Mouse (Mus musculus) brown adipose tissue, adult 24 weeks (tissue): Measurements from ENCODE around the gene Gm42791. TPM values are rescaled to one million over a fixed set of nuclear protein-coding genes. Genes with fewer than 3 reads are reported as not detected.

Experiments used
- H3K27ac ChIP-seq: fragments of 200-500 bp; replicated peaks from 2 replicates; pipeline ENCODE4 v1.5.1; 2012; ENCODE audit warnings: low read depth, mild to moderate bottlenecking, low read length
- H3K4me1 ChIP-seq: fragments of 200-500 bp; 2 replicates; pipeline ENCODE4 v1.6.1; 2012; ENCODE audit warnings: low read length, mixed read lengths; ENCODE audit not compliant: control insufficient read depth, insufficient read depth, insufficient read length
- H3K4me3 ChIP-seq: fragments of 200-500 bp; 2 replicates; pipeline ENCODE4 v1.5.1; 2012; ENCODE audit warnings: low read depth, mild to moderate bottlenecking, low read length, moderate library complexity; ENCODE audit not compliant: insufficient read depth
- polyA plus RNA-seq: library from polyadenylated mRNA; stranded (reverse); fragments of >200 nt; gene quantifications from 2 replicates; pipeline ENCODE4 v1.2.4, GENCODE M21; 2012; ENCODE audit not compliant: missing spikeins, insufficient read depth, insufficient read length

The Gm42791 gene
- polyA plus RNA-seq, 1 experiment, result not detected

GRCm38 (mm10) chr5:148999802-149000201, 4.9 kb upstream of the Gm42791 start:
- Histone ChIP-seq H3K4me3 (no peak overlapping the region), H3K4me1 (peaks cover 2% of the 10 kb centered on the region; the same call in 1 of the 2 replicates), H3K27ac (peak overlapping the region; percentile 72)

- Histone ChIP-seq H3K4me3 (no peak overlapping the region), H3K27ac (no peak overlapping the region)
These were observed 3.6 kb upstream of the Gm42791 start for GRCm38 (mm10) chr5:148998512-148998911.

GRCm38 (mm10) chr5:148996709-148997037, 1.7 kb upstream of the Gm42791 start:
- H3K4me1 ChIP-seq, result peaks cover 5% of the 10 kb centered on the region
- no peak overlapping the region for H3K4me3 ChIP-seq
- no peak overlapping the region for H3K27ac ChIP-seq

More at GRCm38 (mm10) chr5:148998512-148998911, 3.6 kb upstream of the Gm42791 start:
- peaks cover 5% of the 10 kb centered on the region for H3K4me1 ChIP-seq

- peak overlapping the region; percentile 20; the same call in 1 of the 2 replicates for H3K27ac ChIP-seq
- peaks cover 5% of the 10 kb centered on the region for H3K4me1 ChIP-seq
- H3K4me3 ChIP-seq, result peak overlapping the region; percentile 27; the same call in 1 of the 2 replicates
These were observed 1.2 kb upstream of the Gm42791 start for GRCm38 (mm10) chr5:148995962-148996708.

GRCm38 (mm10) chr5:148994311-148994705, 639 bp downstream of the Gm42791 start:
- Histone ChIP-seq H3K4me3 (peak overlapping the region; percentile 68), H3K4me1 (peaks cover 8% of the 10 kb centered on the region), H3K27ac (peak overlapping the region; percentile 84)

- Histone ChIP-seq H3K27ac (no peak overlapping the region), H3K4me1 (peaks cover 8% of the 10 kb centered on the region), H3K4me3 (no peak overlapping the region)
These were observed 2.3 kb downstream of the Gm42791 start for GRCm38 (mm10) chr5:148992598-148992997.

- Histone ChIP-seq H3K4me3 (no peak overlapping the region), H3K4me1 (peaks cover 5% of the 10 kb centered on the region), H3K27ac (peak overlapping the region; percentile 28)
These were observed 4.0 kb downstream of the Gm42791 start for GRCm38 (mm10) chr5:148990891-148991311.

- H3K4me1 ChIP-seq, result peaks cover 5% of the 10 kb centered on the region
- H3K27ac ChIP-seq, result no peak overlapping the region
- H3K4me3 ChIP-seq, result no peak overlapping the region
These were observed 5.5 kb downstream of the Gm42791 start for GRCm38 (mm10) chr5:148989480-148989879.

GRCm38 (mm10) chr5:148984961-148985360, 10.0 kb downstream of the Gm42791 start:
- Histone ChIP-seq H3K4me3 (no peak overlapping the region), H3K4me1 (no peaks in the 10 kb centered on the region), H3K27ac (no peak overlapping the region)

- Histone ChIP-seq H3K27ac (no peak overlapping the region), H3K4me1 (peaks cover under 1% of the 10 kb centered on the region; the same call in 1 of the 2 replicates), H3K4me3 (no peak overlapping the region)
These were observed 11.3 kb downstream of the Gm42791 start for GRCm38 (mm10) chr5:148983696-148984095.

- Histone ChIP-seq H3K27ac (no peak overlapping the region), H3K4me1 (peaks cover 5% of the 10 kb centered on the region), H3K4me3 (no peak overlapping the region)
These were observed 11.8 kb downstream of the Gm42791 start for GRCm38 (mm10) chr5:148983108-148983664.

- no peak overlapping the region for H3K27ac ChIP-seq
- peaks cover 9% of the 10 kb centered on the region for H3K4me1 ChIP-seq
- no peak overlapping the region for H3K4me3 ChIP-seq
These were observed 12.6 kb downstream of the Gm42791 start for GRCm38 (mm10) chr5:148982396-148982795.

- no peak overlapping the region for H3K4me3 ChIP-seq
- peaks cover 9% of the 10 kb centered on the region for H3K4me1 ChIP-seq
- H3K27ac ChIP-seq, result no peak overlapping the region
These were observed 14.3 kb downstream of the Gm42791 start for GRCm38 (mm10) chr5:148980607-148981006.

GRCm38 (mm10) chr5:148978458-148979165, 16.3 kb downstream of the Gm42791 start:
- H3K27ac ChIP-seq, result peak overlapping the region; percentile 82
- H3K4me1 ChIP-seq, result peaks cover 9% of the 10 kb centered on the region
- no peak overlapping the region for H3K4me3 ChIP-seq

- H3K4me1 ChIP-seq, result peaks cover 9% of the 10 kb centered on the region
- no peak overlapping the region for H3K4me3 ChIP-seq
- peak overlapping the region; percentile 82 for H3K27ac ChIP-seq
These were observed 17.1 kb downstream of the Gm42791 start for GRCm38 (mm10) chr5:148977698-148978457.
